ENCODE assay signal across 31 mouse cellular contexts in the genomic region with DNA sequence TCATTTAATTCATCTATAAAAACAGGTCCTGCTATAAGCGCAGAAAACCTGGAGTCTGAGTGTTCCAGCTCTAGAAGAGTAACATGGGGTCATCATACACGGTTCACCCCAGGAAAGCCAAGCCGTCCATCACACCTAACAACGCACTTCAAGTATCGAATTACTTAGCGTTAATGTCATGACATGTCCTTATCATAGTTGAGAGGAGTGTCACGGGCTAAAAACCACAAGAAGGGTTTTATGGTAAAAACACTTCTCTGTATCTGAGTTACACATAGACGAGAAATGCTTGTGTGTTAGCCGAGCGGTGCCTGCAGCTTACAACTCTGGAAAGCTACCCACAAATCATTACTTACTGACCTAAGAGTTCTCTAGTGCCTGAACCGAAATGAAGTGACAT. TPM values are rescaled to one million over a fixed set of nuclear protein-coding genes. Genes with fewer than 3 reads are reported as not detected.
DNase-seq lines count a peak whose midpoint lies in the region; ATAC-seq and TF ChIP-seq lines count a peak whose summit lies in the region.
"Had no signal": no experiment of that assay in that cellular context is flagged by ENCODE, and none has a peak within 500 bp of the region (broad histone marks: within the 10 kb centered on the region; RNA-seq: fewer than 3 reads in every experiment).

No protein-coding gene starts in this region.

- no peak for TF ChIP-seq CTCF in forebrain, postnatal 0 days (IDR thresholded peaks at IDR 0.05; ENCODE audit: low read depth)

- 0 out of 2 replicates have a peak, but pooled peaks cover 9% of the 10 kb centered on the region for H3K4me1 ChIP-seq in forebrain, postnatal 0 days (ENCODE audit: insufficient read depth)
- H3K4me1 ChIP-seq: lung, embryonic 15.5 days had no signal

- H3K4me3 ChIP-seq in forebrain, postnatal 0 days (ENCODE audit: low read depth, low read length): no peak overlapping the region
- H3K4me3 ChIP-seq: embryonic facial prominence, embryonic 13.5 days; erythroblast, embryonic 14.5 days; heart, embryonic 10.5 days; left cerebral cortex, adult 2 months; limb, embryonic 13.5 days; lung, embryonic 15.5 days; midbrain, embryonic 10.5 days; myocyte had no signal

- H3K27me3 ChIP-seq in forebrain, postnatal 0 days (ENCODE audit: insufficient read depth, low read length): no peaks in the 10 kb centered on the region
- H3K27me3 ChIP-seq: CH12.LX; embryonic facial prominence, embryonic 13.5 days; limb, embryonic 13.5 days; lung, embryonic 15.5 days had no signal

- peak; percentile 73 for DNase-seq in 416B (ENCODE audit: low read depth)
- DNase-seq in CD4-positive, CD25-positive, alpha-beta regulatory T cell, adult 2 months (ENCODE audit: low read depth, low spot score): peak; percentile 48
- no peak for DNase-seq in thymus, postnatal 4 days
- DNase-seq in layer of hippocampus, adult 9-11 months: no peak
- no peak for DNase-seq in forebrain, postnatal 0 days
- no peak for DNase-seq in cerebellum, postnatal 25 days
- DNase-seq: adrenal gland, adult 2 months; adrenal gland, postnatal 36 days; cerebellum, adult 2 months; cerebellum, postnatal 36 days; embryo, embryonic 11 days; gastrocnemius, postnatal 14 days; heart, adult 11 months; heart, postnatal 36 days; kidney, adult 11 months; kidney, postnatal 14 days; lung, postnatal 4 days had no signal

- no peak overlapping the region for H3K4me2 ChIP-seq in forebrain, postnatal 0 days (ENCODE audit: low read depth)
- H3K4me2 ChIP-seq: embryonic facial prominence, embryonic 13.5 days; hindbrain, embryonic 14.5 days; limb, embryonic 13.5 days; liver, embryonic 11.5 days; lung, embryonic 15.5 days had no signal

- no peaks in the 10 kb centered on the region for H3K9me3 ChIP-seq in forebrain, postnatal 0 days (ENCODE audit: low read length)
- H3K9me3 ChIP-seq: embryonic facial prominence, embryonic 13.5 days; heart, embryonic 10.5 days; limb, embryonic 13.5 days; lung, embryonic 15.5 days; midbrain, embryonic 10.5 days had no signal

- ATAC-seq in activated CD4-positive, CD25-positive, alpha-beta regulatory T cell, adult 4 months: peak; percentile 51
- ATAC-seq in megakaryocyte progenitor cell, adult 5-6 weeks (replicated peaks; ENCODE audit: poor library complexity): peak; percentile 65
- no peak for ATAC-seq in forebrain, postnatal 0 days
- ATAC-seq: forebrain, embryonic 16.5 days had no signal

- H3K9ac ChIP-seq in forebrain, postnatal 0 days: no peak overlapping the region
- H3K9ac ChIP-seq: embryonic facial prominence, embryonic 13.5 days; hindbrain, embryonic 14.5 days; limb, embryonic 13.5 days; lung, embryonic 15.5 days had no signal

- no peak overlapping the region for H3K27ac ChIP-seq in forebrain, postnatal 0 days (ENCODE audit: low read depth, low read length)
- H3K27ac ChIP-seq: embryonic facial prominence, embryonic 13.5 days; hindbrain, embryonic 14.5 days; left cerebral cortex, adult 2 months; limb, embryonic 13.5 days; lung, embryonic 15.5 days; midbrain, embryonic 10.5 days had no signal

- H3K36me3 ChIP-seq in forebrain, postnatal 0 days (ENCODE audit: insufficient read depth): no peaks in the 10 kb centered on the region
- H3K36me3 ChIP-seq: embryonic facial prominence, embryonic 13.5 days; heart, embryonic 10.5 days; limb, embryonic 13.5 days; lung, embryonic 15.5 days; midbrain, embryonic 10.5 days had no signal

- WGBS in forebrain, postnatal 0 days: 89% methylated on average over 11 of the region's 11 CpGs

RNA-seq across cellular contexts. Expression of a gene that starts 55.6 kb away (rescaled TPM):
- 10 to 100 TPM; 30.0 to 34.8 TPM for polyA plus RNA-seq in activated CD4-positive, CD25-positive, alpha-beta regulatory T cell, adult 4 months (2017; shearing (Covaris generic))
- total RNA-seq in megakaryocyte progenitor cell, adult 5-6 weeks (2015): 34.3 and 35.9 TPM in 2 replicates
- 32.4 and 34.3 TPM in 2 replicates for total RNA-seq in megakaryocyte progenitor cell, adult 5-6 weeks (2017)
- total RNA-seq in forebrain, postnatal 0 days (2014; rRNA removed): 50.3 and 56.2 TPM in 2 replicates
- 55.3 and 58.7 TPM in 2 replicates for polyA plus RNA-seq in forebrain, postnatal 0 days (2015; fragmentation: Nextera tagmentation; extraction: Ambion mirVana)

Comparison
In these comparisons a context has a peak if more than half of its experiments do, and no peak if none do; other contexts are left out.
1. DNase-seq: peak in 416B (single experiment) and CD4-positive, CD25-positive, alpha-beta regulatory T cell, adult 2 months (single experiment); none in thymus, postnatal 4 days (single experiment), layer of hippocampus, adult 9-11 months (single experiment), forebrain, postnatal 0 days (single experiment) and cerebellum, postnatal 25 days (0 of 2).